Mouse (Mus musculus): ENCODE results near the gene Gm4214. TPM values are rescaled to one million over a fixed set of nuclear protein-coding genes. Genes with fewer than 3 reads are reported as not detected.
"Not testable (repeated sequence)": the region's sequence is repeated elsewhere in the genome, so short reads cannot be mapped to it uniquely, and the experiment has no call there.

Gm4214 gene
- polyA plus RNA-seq (2015; fragmentation: Nextera tagmentation; extraction: Ambion mirVana): not detected in 2 replicates

DNA sequence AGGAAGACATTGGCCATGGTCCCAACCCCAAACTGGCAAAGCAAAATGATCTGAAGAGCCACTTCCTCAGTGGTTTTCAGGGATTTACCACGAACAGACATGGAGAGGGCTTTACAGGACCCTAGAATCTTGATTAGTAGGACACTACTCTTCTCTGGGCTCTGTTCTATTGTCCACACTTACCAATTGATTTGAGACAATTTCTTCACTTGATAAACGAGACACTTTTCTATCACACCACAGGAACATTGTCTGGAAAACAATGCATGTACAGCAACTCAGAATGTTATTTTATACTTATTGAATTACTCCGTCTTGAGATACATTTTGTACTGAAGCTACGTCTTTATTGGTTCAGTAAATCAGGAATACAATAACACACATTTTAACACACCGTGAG is at the start of gene Gm4214:
TSS of gene Gm4214 (minus strand) at position 101 of the 400 bp plus-strand sequence.
- H3K4me1 ChIP-seq (replicated peaks); H3K27ac ChIP-seq (replicated peaks); H3K27me3 ChIP-seq; H3K9ac ChIP-seq; H3K4me2 ChIP-seq; ATAC-seq (ENCODE audit: low FRiP score, low read depth); H3K36me3 ChIP-seq; H3K4me3 ChIP-seq; H3K9me3 ChIP-seq: not testable (repeated sequence)
- no CpG with 5 or more reads among the region's 5 CpGs for WGBS

DNA sequence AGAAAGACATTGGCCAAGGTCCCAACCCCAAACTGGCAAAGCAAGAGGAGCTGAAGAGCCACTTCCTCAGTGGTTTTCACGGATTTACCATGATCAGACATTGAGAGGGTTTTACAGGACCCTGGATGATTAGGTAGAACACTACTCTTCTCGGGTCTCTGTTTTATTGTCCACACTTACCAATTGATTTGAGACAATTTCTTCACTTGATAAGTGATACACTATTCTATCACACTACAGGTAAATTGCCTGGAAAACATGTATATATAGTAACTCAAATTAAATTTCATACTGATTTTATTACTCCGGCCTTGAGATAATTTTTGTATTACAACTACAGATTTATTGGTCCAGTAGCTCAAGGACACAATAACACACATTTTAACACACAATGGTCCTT is 35.4 kb upstream of the Gm4214 start, which contains the start of gene Gm4216:
TSS of gene Gm4216 (minus strand) at position 101 of the 400 bp plus-strand sequence.
- H3K27ac ChIP-seq (replicated peaks); ATAC-seq (ENCODE audit: low FRiP score, low read depth): not testable (repeated sequence)
- WGBS: no CpG with 5 or more reads among the region's 3 CpGs

More for the DNA sequence above, 35.4 kb upstream of the Gm4214 start, which contains the start of gene Gm4216:
- H3K36me3 ChIP-seq; H3K9me3 ChIP-seq; H3K9ac ChIP-seq; H3K4me1 ChIP-seq (replicated peaks); H3K4me2 ChIP-seq; H3K27me3 ChIP-seq; H3K4me3 ChIP-seq: not testable (repeated sequence)

Other genes with a start within 250 kb of the Gm4214 start
- gene Vmn1r157, start 223.0 kb downstream of the Gm4214 start, polyA plus RNA-seq (2015; fragmentation: Nextera tagmentation; extraction: Ambion mirVana): not detected in 2 replicates
- not detected in 2 replicates for gene Vmn1r158, start 193.9 kb downstream of the Gm4214 start, polyA plus RNA-seq (2015; fragmentation: Nextera tagmentation; extraction: Ambion mirVana)
- not detected in 2 replicates for gene Vmn1r159, start 141.1 kb downstream of the Gm4214 start, polyA plus RNA-seq (2015; fragmentation: Nextera tagmentation; extraction: Ambion mirVana)
- gene Vmn1r160, start 113.4 kb downstream of the Gm4214 start, polyA plus RNA-seq (2015; fragmentation: Nextera tagmentation; extraction: Ambion mirVana): not detected in 2 replicates
- gene Gm4216, start 35.2 kb upstream of the Gm4214 start, polyA plus RNA-seq (2015; fragmentation: Nextera tagmentation; extraction: Ambion mirVana): not detected in 2 replicates
- not detected in 2 replicates for gene Vmn1r163, start 70.9 kb upstream of the Gm4214 start, polyA plus RNA-seq (2015; fragmentation: Nextera tagmentation; extraction: Ambion mirVana)
- gene Gm8720, start 82.8 kb upstream of the Gm4214 start, polyA plus RNA-seq (2015; fragmentation: Nextera tagmentation; extraction: Ambion mirVana): not detected in 2 replicates
- not detected in 2 replicates for gene Gm10662, start 159.8 kb upstream of the Gm4214 start, polyA plus RNA-seq (2015; fragmentation: Nextera tagmentation; extraction: Ambion mirVana)
- not detected in 2 replicates for gene Vmn1r165, start 232.7 kb upstream of the Gm4214 start, polyA plus RNA-seq (2015; fragmentation: Nextera tagmentation; extraction: Ambion mirVana)

All from hindbrain, embryonic 15.5 days (tissue).